Mouse (Mus musculus) forebrain, postnatal 0 days (tissue): ENCODE measurements around the gene Ebf1. TPM values are rescaled to one million over a fixed set of nuclear protein-coding genes. Genes with fewer than 3 reads are reported as not detected.

Source experiments
- ATAC-seq: fragments of 200-750 bp; cut with Nextera tagmentation; 2 replicates; pipeline ENCODE4 v1.8.0; 2017; ENCODE audit warnings: mild to moderate bottlenecking, moderate library complexity
- DNase-seq: peaks from one replicate; pipeline ENCODE4 v3.0.0-alpha.2; 2015
- H3K27ac ChIP-seq: fragments of 300-500 bp; sonication (generic); 2 replicates; pipeline ENCODE4 v1.5.1; 2014; ENCODE audit warnings: low read depth, mild to moderate bottlenecking, antibody characterized with exemption, low read length, moderate library complexity, mixed read lengths
- H3K27me3 ChIP-seq: fragments of 300-500 bp; sonication (generic); 2 replicates; pipeline ENCODE4 v1.6.1; 2014; ENCODE audit warnings: mild to moderate bottlenecking, low read length, mixed read lengths; ENCODE audit not compliant: insufficient read depth
- H3K36me3 ChIP-seq: fragments of 300-500 bp; sonication (generic); 2 replicates; pipeline ENCODE4 v1.6.1; 2014; ENCODE audit warnings: mild to moderate bottlenecking, moderate library complexity; ENCODE audit not compliant: insufficient read depth
- H3K4me1 ChIP-seq: fragments of 300-500 bp; sonication (generic); 2 replicates; pipeline ENCODE4 v1.6.1; 2014; ENCODE audit warnings: antibody characterized with exemption; ENCODE audit not compliant: insufficient read depth
- H3K4me2 ChIP-seq: fragments of 300-500 bp; sonication (generic); 2 replicates; pipeline ENCODE4 v1.6.1; 2014; ENCODE audit warnings: low read depth, mild to moderate bottlenecking, moderate library complexity
- H3K4me3 ChIP-seq: fragments of 300-500 bp; sonication (generic); 2 replicates; pipeline ENCODE4 v1.5.1; 2014; ENCODE audit warnings: low read depth, low read length, mixed read lengths
- H3K9ac ChIP-seq: fragments of 300-500 bp; sonication (generic); 2 replicates; pipeline ENCODE4 v1.6.1; 2014; ENCODE audit warnings: mild to moderate bottlenecking
- H3K9me3 ChIP-seq: fragments of 300-500 bp; sonication (generic); 2 replicates; pipeline ENCODE4 v1.6.1; 2016; ENCODE audit warnings: low read length
- CTCF ChIP-seq: sonication (generic); IDR thresholded peaks from 2 replicates; pipeline ENCODE4 v1.5.1; 2016; ENCODE audit warnings: antibody characterized with exemption, control low read depth, low read depth
- WGBS: fragments of 180-500 bp; shearing (Covaris S2); extraction: QIAGEN DNeasy Blood & Tissue Kit; methylation state at CpG from one replicate; pipeline ENCODE4 v1.1.7; 2014; 5-methylcytosine and 5-hydroxymethylcytosine counted together
- polyA plus RNA-seq: library from polyadenylated mRNA; unstranded; fragments of >200 nt; fragmentation: Nextera tagmentation; extraction: Ambion mirVana; gene quantifications from 2 replicates; pipeline ENCODE4 v1.2.1, GENCODE M21; 2015
- total RNA-seq: library from RNA; depleted of rRNA; stranded (reverse); fragments of >200 nt; gene quantifications from 2 replicates; pipeline ENCODE4 v1.2.3, GENCODE M21; 2014

Ebf1 gene
- total and polyA plus RNA-seq, 2 experiments from 2014 or later: 12.9 to 20.6 TPM

- Histone ChIP-seq H3K9me3 (no peaks in the 10 kb centered on the region), H3K27me3 (peaks cover 14% of the 10 kb centered on the region), H3K4me3 (no peak overlapping the region), H3K27ac (no peak overlapping the region), H3K36me3 (no peaks in the 10 kb centered on the region), H3K4me1 (no peaks in the 10 kb centered on the region), H3K4me2 (no peak overlapping the region), H3K9ac (no peak overlapping the region)
- WGBS: 63% methylated on average over 3 of the region's 3 CpGs
- DNase-seq (no peak), ATAC-seq (no peak)
- no peak for TF ChIP-seq CTCF
Measured at GRCm38 (mm10) chr11:44749309-44749708, 132.2 kb downstream of the Ebf1 start.

- no peaks in the 10 kb centered on the region for H3K4me1 ChIP-seq
- no peak overlapping the region for H3K27ac ChIP-seq
- DNase-seq (no peak), ATAC-seq (no peak)
- H3K9ac ChIP-seq: no peak overlapping the region
- peaks cover 5% of the 10 kb centered on the region; the same call in 1 of the 2 replicates for H3K27me3 ChIP-seq
- H3K9me3 ChIP-seq: no peaks in the 10 kb centered on the region
- H3K36me3 ChIP-seq: no peaks in the 10 kb centered on the region
- H3K4me3 ChIP-seq: no peak overlapping the region
- WGBS: 87% methylated on average over 4 of the region's 4 CpGs
- no peak overlapping the region for H3K4me2 ChIP-seq
- TF ChIP-seq CTCF: no peak
Measured at GRCm38 (mm10) chr11:44754336-44754735, 137.2 kb downstream of the Ebf1 start.

GRCm38 (mm10) chr11:44756321-44756720 lies 139.2 kb downstream of the Ebf1 start:
- WGBS: 83% methylated on average over 7 of the region's 7 CpGs
- no peak overlapping the region for H3K27ac ChIP-seq
- no peak for DNase-seq
- no peaks in the 10 kb centered on the region for H3K9me3 ChIP-seq
- H3K36me3 ChIP-seq: no peaks in the 10 kb centered on the region
- peaks cover 13% of the 10 kb centered on the region for H3K27me3 ChIP-seq
- no peaks in the 10 kb centered on the region for H3K4me1 ChIP-seq
- no peak overlapping the region for H3K4me3 ChIP-seq
- no peak for TF ChIP-seq CTCF
- H3K9ac ChIP-seq: no peak overlapping the region
- no peak overlapping the region for H3K4me2 ChIP-seq
- ATAC-seq: no peak

- H3K27me3 ChIP-seq: peaks cover 16% of the 10 kb centered on the region
- TF ChIP-seq CTCF: no peak
Measured at GRCm38 (mm10) chr11:44758857-44759256, 141.7 kb downstream of the Ebf1 start.

GRCm38 (mm10) chr11:44761128-44761996 lies 144.2 kb downstream of the Ebf1 start:
- DNase-seq: no peak
- ATAC-seq: no peak
- 9% methylated on average over 20 of the region's 20 CpGs for WGBS

More at GRCm38 (mm10) chr11:44758857-44759256, 141.7 kb downstream of the Ebf1 start:
- Histone ChIP-seq H3K9ac (no peak overlapping the region), H3K4me2 (no peak overlapping the region), H3K9me3 (no peaks in the 10 kb centered on the region), H3K4me3 (no peak overlapping the region), H3K4me1 (no peaks in the 10 kb centered on the region), H3K27ac (no peak overlapping the region), H3K36me3 (no peaks in the 10 kb centered on the region)
- no peak for DNase-seq
- no peak for ATAC-seq
- WGBS: 75% methylated on average over 4 of the region's 4 CpGs

GRCm38 (mm10) chr11:44763992-44764835 lies 147.1 kb downstream of the Ebf1 start:
- Histone ChIP-seq H3K27ac (no peak overlapping the region), H3K9me3 (no peaks in the 10 kb centered on the region), H3K4me1 (no peaks in the 10 kb centered on the region), H3K9ac (no peak overlapping the region), H3K36me3 (no peaks in the 10 kb centered on the region), H3K4me2 (no peak overlapping the region), H3K27me3 (peaks cover 28% of the 10 kb centered on the region), H3K4me3 (no peak overlapping the region)
- TF ChIP-seq CTCF: no peak
- DNase-seq: no peak
- WGBS: 79% methylated on average over 7 of the region's 7 CpGs
- ATAC-seq: no peak

More at GRCm38 (mm10) chr11:44761128-44761996, 144.2 kb downstream of the Ebf1 start:
- H3K27me3 ChIP-seq: peaks cover 23% of the 10 kb centered on the region
- H3K4me2 ChIP-seq: no peak overlapping the region
- no peaks in the 10 kb centered on the region for H3K36me3 ChIP-seq
- no peak overlapping the region for H3K9ac ChIP-seq
- no peaks in the 10 kb centered on the region for H3K9me3 ChIP-seq
- H3K27ac ChIP-seq: no peak overlapping the region
- no peak for TF ChIP-seq CTCF
- no peak overlapping the region for H3K4me3 ChIP-seq
- no peaks in the 10 kb centered on the region for H3K4me1 ChIP-seq
